Mouse (Mus musculus): Measurements from ENCODE around the gene Ntng2. TPM values are rescaled to one million over a fixed set of nuclear protein-coding genes. Genes with fewer than 3 reads are reported as not detected.
A peak's percentile ranks its signal among the peaks of the same experiment; 100 is the strongest.

Gene Ntng2
- polyA plus RNA-seq, 1 experiment, result 76.6 TPM

GRCm38 (mm10) chr2:29235026-29235425 is 17.8 kb downstream of the Ntng2 start:
- no peak for TF ChIP-seq CTCF (IDR thresholded peaks at IDR 0.05; ENCODE audit: borderline replicate concordance, extremely low read depth, insufficient read depth, insufficient read length)
- TF ChIP-seq POLR2A (IDR thresholded peaks at IDR 0.05; ENCODE audit: borderline replicate concordance, extremely low read depth, insufficient read depth, insufficient read length, poor library complexity, severe bottlenecking), result no peak
- no peak for DNase-seq (ENCODE audit: low read depth)

GRCm38 (mm10) chr2:29234002-29234401 is 18.8 kb downstream of the Ntng2 start:
- TF ChIP-seq CTCF (IDR thresholded peaks at IDR 0.05; ENCODE audit: borderline replicate concordance, extremely low read depth, insufficient read depth, insufficient read length) (no peak), POLR2A (IDR thresholded peaks at IDR 0.05; ENCODE audit: borderline replicate concordance, extremely low read depth, insufficient read depth, insufficient read length, poor library complexity, severe bottlenecking) (no peak)
- DNase-seq (ENCODE audit: low read depth), result no peak

GRCm38 (mm10) chr2:29230191-29230835 is 22.5 kb downstream of the Ntng2 start:
- DNase-seq (ENCODE audit: low read depth), result peak; percentile 76
- TF ChIP-seq POLR2A (IDR thresholded peaks at IDR 0.05; ENCODE audit: borderline replicate concordance, extremely low read depth, insufficient read depth, insufficient read length, poor library complexity, severe bottlenecking) (no peak), CTCF (IDR thresholded peaks at IDR 0.05; ENCODE audit: borderline replicate concordance, extremely low read depth, insufficient read depth, insufficient read length) (no peak)

- no peak for DNase-seq (ENCODE audit: low read depth)
- no peak for TF ChIP-seq POLR2A (IDR thresholded peaks at IDR 0.05; ENCODE audit: borderline replicate concordance, extremely low read depth, insufficient read depth, insufficient read length, poor library complexity, severe bottlenecking)
- TF ChIP-seq CTCF (IDR thresholded peaks at IDR 0.05; ENCODE audit: borderline replicate concordance, extremely low read depth, insufficient read depth, insufficient read length), result no peak
These were observed 26.1 kb downstream of the Ntng2 start for GRCm38 (mm10) chr2:29226671-29227070.

GRCm38 (mm10) chr2:29223591-29224262 is 29.1 kb downstream of the Ntng2 start:
- TF ChIP-seq CTCF (IDR thresholded peaks at IDR 0.05; ENCODE audit: borderline replicate concordance, extremely low read depth, insufficient read depth, insufficient read length) (no peak), POLR2A (IDR thresholded peaks at IDR 0.05; ENCODE audit: borderline replicate concordance, extremely low read depth, insufficient read depth, insufficient read length, poor library complexity, severe bottlenecking) (no peak)
- DNase-seq (ENCODE audit: low read depth), result peak; percentile 14

GRCm38 (mm10) chr2:29222302-29222701 is 30.5 kb downstream of the Ntng2 start:
- TF ChIP-seq CTCF (IDR thresholded peaks at IDR 0.05; ENCODE audit: borderline replicate concordance, extremely low read depth, insufficient read depth, insufficient read length) (no peak), POLR2A (IDR thresholded peaks at IDR 0.05; ENCODE audit: borderline replicate concordance, extremely low read depth, insufficient read depth, insufficient read length, poor library complexity, severe bottlenecking) (no peak)
- DNase-seq (ENCODE audit: low read depth), result peak; percentile 23

- no peak for TF ChIP-seq POLR2A (IDR thresholded peaks at IDR 0.05; ENCODE audit: borderline replicate concordance, extremely low read depth, insufficient read depth, insufficient read length, poor library complexity, severe bottlenecking)
- TF ChIP-seq CTCF (IDR thresholded peaks at IDR 0.05; ENCODE audit: borderline replicate concordance, extremely low read depth, insufficient read depth, insufficient read length), result no peak
These were observed 34.0 kb downstream of the Ntng2 start for GRCm38 (mm10) chr2:29218831-29219230.

GRCm38 (mm10) chr2:29217897-29218296 is 34.9 kb downstream of the Ntng2 start:
- peak; percentile 63 for DNase-seq (ENCODE audit: low read depth)
- TF ChIP-seq POLR2A (IDR thresholded peaks at IDR 0.05; ENCODE audit: borderline replicate concordance, extremely low read depth, insufficient read depth, insufficient read length, poor library complexity, severe bottlenecking) (no peak), CTCF (IDR thresholded peaks at IDR 0.05; ENCODE audit: borderline replicate concordance, extremely low read depth, insufficient read depth, insufficient read length) (peak; percentile 8; the same call in 1 of the 2 replicates)

More at GRCm38 (mm10) chr2:29218831-29219230, 34.0 kb downstream of the Ntng2 start:
- no peak for DNase-seq (ENCODE audit: low read depth)

- no peak for TF ChIP-seq CTCF (IDR thresholded peaks at IDR 0.05; ENCODE audit: borderline replicate concordance, extremely low read depth, insufficient read depth, insufficient read length)
- TF ChIP-seq POLR2A (IDR thresholded peaks at IDR 0.05; ENCODE audit: borderline replicate concordance, extremely low read depth, insufficient read depth, insufficient read length, poor library complexity, severe bottlenecking), result no peak
- DNase-seq (ENCODE audit: low read depth), result no peak
These were observed 35.8 kb downstream of the Ntng2 start for GRCm38 (mm10) chr2:29217042-29217441.

- peak; percentile 34 for DNase-seq (ENCODE audit: low read depth)
- TF ChIP-seq CTCF (IDR thresholded peaks at IDR 0.05; ENCODE audit: borderline replicate concordance, extremely low read depth, insufficient read depth, insufficient read length), result peak; percentile 29; the same call in 1 of the 2 replicates
- TF ChIP-seq POLR2A (IDR thresholded peaks at IDR 0.05; ENCODE audit: borderline replicate concordance, extremely low read depth, insufficient read depth, insufficient read length, poor library complexity, severe bottlenecking), result no peak
These were observed 36.4 kb downstream of the Ntng2 start for GRCm38 (mm10) chr2:29216286-29217012.

- TF ChIP-seq POLR2A (IDR thresholded peaks at IDR 0.05; ENCODE audit: borderline replicate concordance, extremely low read depth, insufficient read depth, insufficient read length, poor library complexity, severe bottlenecking), result no peak
- TF ChIP-seq CTCF (IDR thresholded peaks at IDR 0.05; ENCODE audit: borderline replicate concordance, extremely low read depth, insufficient read depth, insufficient read length), result no peak
- peak; percentile 52 for DNase-seq (ENCODE audit: low read depth)
These were observed 46.6 kb downstream of the Ntng2 start for GRCm38 (mm10) chr2:29206156-29206555.
